23 mouse cellular contexts compared by ENCODE assay signal in genomic region chr10:129023319-129023718, GRCm38 (mm10). TPM values are rescaled to one million over a fixed set of nuclear protein-coding genes. Genes with fewer than 3 reads are reported as not detected.
DNase-seq lines count a peak whose midpoint lies in the region; ATAC-seq and TF ChIP-seq lines count a peak whose summit lies in the region.
"Had no signal": no experiment of that assay in that cellular context is flagged by ENCODE, and none has a peak within 500 bp of the region (broad histone marks: within the 10 kb centered on the region; RNA-seq: fewer than 3 reads in every experiment).

No protein-coding gene starts in this region.

- CTCF ChIA-PET in Patski (lab: Charles Lee): no interaction called here

- no peak overlapping the region for H3K27ac ChIP-seq in forebrain, embryonic 14.5 days (ENCODE audit: low read depth, low read length)
- H3K27ac ChIP-seq in forebrain, embryonic 13.5 days: no peak overlapping the region
- H3K27ac ChIP-seq in left cerebral cortex, adult 2 months: no peak overlapping the region
- H3K27ac ChIP-seq: embryonic facial prominence, embryonic 12.5 days; heart, embryonic 15.5 days; hindbrain, embryonic 14.5 days; liver, embryonic 14.5 days had no signal

- H3K27me3 ChIP-seq in forebrain, embryonic 14.5 days (replicated peaks; ENCODE audit: control insufficient read depth, insufficient read depth, low read length): no peaks in the 10 kb centered on the region
- no peaks in the 10 kb centered on the region for H3K27me3 ChIP-seq in forebrain, embryonic 13.5 days
- H3K27me3 ChIP-seq in Patski: no peaks in the 10 kb centered on the region
- H3K27me3 ChIP-seq: embryonic facial prominence, embryonic 12.5 days; heart, embryonic 15.5 days had no signal

- in situ Hi-C loops in Patski (cut with MboI; ENCODE audit: low pct_unique_long_range_greater_than_20kb): no loop called here

- POLR2A ChIA-PET in Patski (lab: Charles Lee): no interaction called here

- no peak for ATAC-seq in forebrain, embryonic 14.5 days
- no peak for ATAC-seq in forebrain, embryonic 13.5 days
- no peak for ATAC-seq in Patski

- no peaks in the 10 kb centered on the region for H3K36me3 ChIP-seq in forebrain, embryonic 14.5 days (ENCODE audit: control insufficient read depth, insufficient read depth, low read length)
- H3K36me3 ChIP-seq in forebrain, embryonic 13.5 days (ENCODE audit: poor library complexity, severe bottlenecking): no peaks in the 10 kb centered on the region
- H3K36me3 ChIP-seq: embryonic facial prominence, embryonic 12.5 days; heart, embryonic 15.5 days had no signal

- intact Hi-C loops in left cerebral cortex, adult 2 months (cut with DNase I): no loop called here
- intact Hi-C loops in left cerebral cortex, postnatal 36 days (cut with DNase I): no loop called here

- peak; percentile 4 for DNase-seq in forebrain, embryonic 14.5 days (ENCODE audit: low spot score)
- DNase-seq in left cerebral cortex, adult 2 months (ENCODE audit: extremely low spot score in 1 of 2, low spot score in 2 of 2): no peak
- DNase-seq in left cerebral cortex, postnatal 36 days (ENCODE audit: low spot score in 2 of 2): no peak
- DNase-seq in 3T3-L1 (ENCODE audit: low read depth, low spot score) (peak; percentile 14), Patski (ENCODE audit: low read depth, low spot score) (no peak), liver (no peak)
- DNase-seq in frontal cortex, postnatal 25 days (ENCODE audit: low spot score in 2 of 2): no peak
- DNase-seq: adrenal gland, postnatal 14 days; cerebellum, postnatal 14 days; heart, adult 18-20 months; kidney, adult 8-10 months; layer of hippocampus, adult 9-11 months; lung, postnatal 10 days; right cerebral cortex, postnatal 14 days; thymus, postnatal 4 days had no signal

- TF ChIP-seq CTCF in left cerebral cortex, adult 2 months (IDR thresholded peaks at IDR 0.05): peak; percentile 1; the same call in 1 of the 2 replicates
- TF ChIP-seq CTCF in Patski (IDR thresholded peaks at IDR 0.05): peak; percentile 37

- no peak overlapping the region for H3K4me3 ChIP-seq in forebrain, embryonic 14.5 days (ENCODE audit: low read depth, low read length)
- H3K4me3 ChIP-seq in forebrain, embryonic 13.5 days: no peak overlapping the region
- H3K4me3 ChIP-seq in left cerebral cortex, adult 2 months: no peak overlapping the region
- H3K4me3 ChIP-seq: embryonic facial prominence, embryonic 12.5 days; heart, embryonic 15.5 days had no signal

- H3K9ac ChIP-seq in forebrain, embryonic 14.5 days (ENCODE audit: low read length): no peak overlapping the region
- no peak overlapping the region for H3K9ac ChIP-seq in forebrain, embryonic 13.5 days
- H3K9ac ChIP-seq: embryonic facial prominence, embryonic 12.5 days; heart, embryonic 15.5 days; hindbrain, embryonic 14.5 days; liver, embryonic 14.5 days had no signal

- H3K9me3 ChIP-seq in forebrain, embryonic 14.5 days (replicated peaks; ENCODE audit: control insufficient read depth, low read length): no peaks in the 10 kb centered on the region
- H3K9me3 ChIP-seq in forebrain, embryonic 13.5 days (replicated peaks): no peaks in the 10 kb centered on the region
- H3K9me3 ChIP-seq: embryonic facial prominence, embryonic 12.5 days; heart, embryonic 15.5 days had no signal

- no peaks in the 10 kb centered on the region for H3K4me1 ChIP-seq in forebrain, embryonic 14.5 days (ENCODE audit: control insufficient read depth, insufficient read depth, low read length)
- no peaks in the 10 kb centered on the region for H3K4me1 ChIP-seq in forebrain, embryonic 13.5 days
- H3K4me1 ChIP-seq: embryonic facial prominence, embryonic 12.5 days; heart, embryonic 15.5 days had no signal

- no peak overlapping the region for H3K4me2 ChIP-seq in forebrain, embryonic 14.5 days (ENCODE audit: low read length)
- H3K4me2 ChIP-seq in forebrain, embryonic 13.5 days: no peak overlapping the region
- H3K4me2 ChIP-seq: embryonic facial prominence, embryonic 12.5 days; heart, embryonic 15.5 days; hindbrain, embryonic 14.5 days had no signal

RNA-seq across cellular contexts. Expression of gene Olfr763, which starts 12.7 kb away (rescaled TPM):
- not detected in 2 replicates for polyA plus RNA-seq in forebrain, embryonic 14.5 days (2014; fragmentation: Nextera tagmentation; extraction: Ambion mirVana)
- not detected in 2 replicates for polyA plus RNA-seq in forebrain, embryonic 13.5 days (2015; fragmentation: Nextera tagmentation; extraction: Ambion mirVana)
- total RNA-seq in left cerebral cortex, adult 2 months (2021): not detected
- total RNA-seq in left cerebral cortex, postnatal 36 days (2021): not detected
- polyA plus RNA-seq in Patski (2021): not detected
- total RNA-seq: adrenal gland, postnatal 14 days; gastrocnemius, adult 8-10 months; heart, adult 18-20 months; left cerebral cortex, postnatal 10 days; megakaryocyte-erythroid progenitor cell, adult 5-6 weeks had no signal
- polyA plus RNA-seq: embryonic facial prominence, embryonic 12.5 days; heart, embryonic 15.5 days; hindbrain, embryonic 14.5 days; liver, embryonic 14.5 days had no signal

RNA-seq across cellular contexts. Expression of gene Olfr764-ps1, which starts 16.4 kb away (rescaled TPM):
- polyA plus RNA-seq in forebrain, embryonic 14.5 days (2014; fragmentation: Nextera tagmentation; extraction: Ambion mirVana): not detected in 2 replicates
- not detected in 2 replicates for polyA plus RNA-seq in forebrain, embryonic 13.5 days (2015; fragmentation: Nextera tagmentation; extraction: Ambion mirVana)
- not detected for total RNA-seq in left cerebral cortex, adult 2 months (2021)
- total RNA-seq in left cerebral cortex, postnatal 36 days (2021): not detected
- polyA plus RNA-seq in Patski (2021): not detected
- total RNA-seq: adrenal gland, postnatal 14 days; gastrocnemius, adult 8-10 months; heart, adult 18-20 months; left cerebral cortex, postnatal 10 days; megakaryocyte-erythroid progenitor cell, adult 5-6 weeks had no signal
- polyA plus RNA-seq: embryonic facial prominence, embryonic 12.5 days; heart, embryonic 15.5 days; hindbrain, embryonic 14.5 days; liver, embryonic 14.5 days had no signal

RNA-seq across cellular contexts. Expression of gene Olfr765, which starts 26.5 kb away (rescaled TPM):
- polyA plus RNA-seq in forebrain, embryonic 14.5 days (2014; fragmentation: Nextera tagmentation; extraction: Ambion mirVana): not detected in 2 replicates
- polyA plus RNA-seq in forebrain, embryonic 13.5 days (2015; fragmentation: Nextera tagmentation; extraction: Ambion mirVana): not detected in 2 replicates
- not detected for total RNA-seq in left cerebral cortex, adult 2 months (2021)
- total RNA-seq in left cerebral cortex, postnatal 36 days (2021): not detected
- not detected for polyA plus RNA-seq in Patski (2021)
- total RNA-seq: adrenal gland, postnatal 14 days; gastrocnemius, adult 8-10 months; heart, adult 18-20 months; left cerebral cortex, postnatal 10 days; megakaryocyte-erythroid progenitor cell, adult 5-6 weeks had no signal
- polyA plus RNA-seq: embryonic facial prominence, embryonic 12.5 days; heart, embryonic 15.5 days; hindbrain, embryonic 14.5 days; liver, embryonic 14.5 days had no signal

RNA-seq across cellular contexts. Expression of gene Olfr9, which starts 34.1 kb away (rescaled TPM):
- not detected in 2 replicates for polyA plus RNA-seq in forebrain, embryonic 14.5 days (2014; fragmentation: Nextera tagmentation; extraction: Ambion mirVana)
- polyA plus RNA-seq in forebrain, embryonic 13.5 days (2015; fragmentation: Nextera tagmentation; extraction: Ambion mirVana): not detected in 2 replicates
- total RNA-seq in left cerebral cortex, adult 2 months (2021): not detected
- total RNA-seq in left cerebral cortex, postnatal 36 days (2021): not detected
- not detected for polyA plus RNA-seq in Patski (2021)
- total RNA-seq: adrenal gland, postnatal 14 days; gastrocnemius, adult 8-10 months; heart, adult 18-20 months; left cerebral cortex, postnatal 10 days; megakaryocyte-erythroid progenitor cell, adult 5-6 weeks had no signal
- polyA plus RNA-seq: embryonic facial prominence, embryonic 12.5 days; heart, embryonic 15.5 days; hindbrain, embryonic 14.5 days; liver, embryonic 14.5 days had no signal

RNA-seq across cellular contexts. Expression of gene Olfr766-ps1, which starts 45.5 kb away (rescaled TPM):
- not detected in 2 replicates for polyA plus RNA-seq in forebrain, embryonic 14.5 days (2014; fragmentation: Nextera tagmentation; extraction: Ambion mirVana)
- not detected in 2 replicates for polyA plus RNA-seq in forebrain, embryonic 13.5 days (2015; fragmentation: Nextera tagmentation; extraction: Ambion mirVana)
- total RNA-seq in left cerebral cortex, adult 2 months (2021): not detected
- not detected for total RNA-seq in left cerebral cortex, postnatal 36 days (2021)
- not detected for polyA plus RNA-seq in Patski (2021)
- total RNA-seq: adrenal gland, postnatal 14 days; gastrocnemius, adult 8-10 months; heart, adult 18-20 months; left cerebral cortex, postnatal 10 days; megakaryocyte-erythroid progenitor cell, adult 5-6 weeks had no signal
- polyA plus RNA-seq: embryonic facial prominence, embryonic 12.5 days; heart, embryonic 15.5 days; hindbrain, embryonic 14.5 days; liver, embryonic 14.5 days had no signal

Comparison
In these comparisons a context has a peak if more than half of its experiments do, and no peak if none do; other contexts are left out.
1. DNase-seq: peak in forebrain, embryonic 14.5 days (single experiment) and 3T3-L1 (single experiment); none in left cerebral cortex, adult 2 months (0 of 2), left cerebral cortex, postnatal 36 days (0 of 2), Patski (single experiment), frontal cortex, postnatal 25 days (0 of 2) and liver (single experiment).